Mouse (Mus musculus) A20 (cell line): ENCODE measurements around the gene Zbtb8os.

Source experiments
- DNase-seq: peaks from one replicate; pipeline ENCODE4 v3.0.0-alpha.2; 2011; ENCODE audit warnings: low read depth, low spot score

The Zbtb8os gene

DNA sequence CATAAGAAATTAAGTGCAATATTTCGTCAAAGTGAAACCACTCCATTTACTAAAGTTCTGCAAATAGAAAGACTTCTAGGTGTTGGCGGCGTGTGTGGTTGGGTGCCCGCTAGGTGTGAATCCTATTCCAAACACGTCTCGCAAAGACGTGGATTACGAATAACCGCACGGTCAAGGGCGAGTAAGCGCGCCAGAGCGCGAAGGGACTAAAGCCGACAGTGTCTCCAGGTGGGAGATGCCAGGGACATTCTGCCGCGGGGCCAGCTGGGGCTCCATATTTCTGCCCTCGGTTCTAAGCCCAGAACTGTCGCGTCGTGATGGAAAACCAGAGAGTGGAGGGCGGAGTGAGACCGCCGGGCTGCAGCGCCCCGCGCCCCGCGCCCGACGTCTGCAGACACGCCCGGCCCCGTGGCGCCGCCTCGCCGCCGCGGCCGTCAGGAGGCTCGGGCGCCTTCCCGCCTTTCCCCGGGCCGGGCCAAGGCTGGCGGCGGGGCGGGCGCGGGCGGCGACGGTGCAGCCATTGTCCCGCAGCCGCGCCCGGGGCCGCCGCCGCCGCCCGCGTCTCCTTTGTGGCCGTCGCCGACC, 41.6 kb downstream of the Zbtb8os start:
- peak; percentile 55 for DNase-seq

DNA sequence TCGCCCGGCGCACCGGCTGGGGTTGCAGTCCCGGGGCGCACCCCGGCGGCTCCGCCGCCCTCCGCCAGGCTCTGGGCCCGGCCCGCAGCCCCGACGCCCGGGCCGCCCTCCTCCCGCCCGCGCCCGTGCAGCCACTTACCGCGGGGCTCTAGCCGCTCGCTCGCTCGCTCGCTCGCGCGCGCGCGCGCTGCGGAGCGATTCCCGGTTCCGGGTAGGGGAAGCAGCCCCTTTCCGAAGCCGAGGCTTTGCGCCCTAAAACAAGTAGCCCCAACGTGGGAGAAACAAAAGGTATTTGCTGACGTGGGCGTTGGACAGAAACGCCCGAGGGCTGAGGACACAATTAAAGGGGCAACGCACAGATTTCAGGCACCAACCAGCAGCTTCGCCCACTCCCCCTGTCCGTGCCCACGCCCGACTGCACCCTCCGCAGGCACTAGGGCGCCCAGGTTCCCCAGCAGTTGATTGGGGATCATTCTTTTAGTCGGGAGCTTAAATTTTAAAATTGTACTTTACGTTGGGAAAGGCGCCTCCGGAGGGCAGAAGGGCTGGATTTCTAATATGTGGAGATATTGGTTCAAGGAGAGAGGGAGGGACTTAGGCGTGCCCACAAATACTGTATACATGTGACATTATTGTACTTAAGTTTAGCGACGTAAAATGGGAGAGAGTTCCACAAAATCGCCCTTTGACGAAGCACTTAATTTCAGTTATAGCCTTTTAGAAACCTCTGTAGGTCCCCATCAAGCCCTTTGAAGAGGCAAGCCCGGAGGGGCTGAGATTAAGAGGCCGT, 42.3 kb downstream of the Zbtb8os start, which contains the start of gene Zbtb8a:
Gene Zbtb8a (minus strand): TSS at position 516 of the 790 bp plus-strand sequence.
- DNase-seq, result peak; percentile 43

DNA sequence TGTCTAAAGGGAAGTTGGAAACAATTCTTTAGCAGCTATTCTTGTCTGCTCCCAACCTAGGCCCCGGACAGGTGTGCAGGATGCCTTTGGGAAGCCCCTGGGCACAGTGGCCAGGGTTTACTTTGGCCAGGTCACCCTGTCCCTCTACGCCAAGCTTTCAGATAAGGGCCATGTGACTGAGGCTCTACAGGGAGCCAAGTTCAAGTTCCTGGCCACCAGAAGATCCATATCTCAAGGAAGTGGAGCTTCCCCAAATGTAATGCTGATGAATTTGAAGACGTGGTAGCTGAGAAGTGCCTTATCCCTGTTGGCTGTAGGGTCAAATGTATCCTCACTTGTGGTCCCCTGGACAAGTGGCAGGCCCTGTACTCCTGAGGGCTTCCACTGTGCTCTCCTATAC, 44.3 kb downstream of the Zbtb8os start:
- no peak for DNase-seq

DNA sequence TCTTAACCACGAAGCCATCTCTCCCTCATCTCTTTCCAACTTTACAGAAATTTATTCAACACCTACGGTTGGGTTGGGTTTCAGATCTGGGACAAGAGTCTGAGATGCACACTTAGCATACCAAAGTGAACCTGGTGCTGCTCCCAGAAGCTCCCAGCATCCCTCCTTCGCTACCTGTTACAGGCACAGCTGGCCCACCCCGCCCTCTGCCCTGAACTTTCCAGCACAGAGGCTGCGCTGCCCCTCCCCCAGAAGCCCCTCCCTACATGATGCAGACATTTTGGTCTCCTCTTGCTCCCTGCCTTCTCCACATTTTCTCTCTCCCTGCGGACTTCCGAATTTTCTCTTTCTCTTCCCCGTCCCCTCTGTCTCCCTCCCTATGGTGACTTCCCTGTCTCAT, 45.7 kb downstream of the Zbtb8os start:
- no peak for DNase-seq

DNA sequence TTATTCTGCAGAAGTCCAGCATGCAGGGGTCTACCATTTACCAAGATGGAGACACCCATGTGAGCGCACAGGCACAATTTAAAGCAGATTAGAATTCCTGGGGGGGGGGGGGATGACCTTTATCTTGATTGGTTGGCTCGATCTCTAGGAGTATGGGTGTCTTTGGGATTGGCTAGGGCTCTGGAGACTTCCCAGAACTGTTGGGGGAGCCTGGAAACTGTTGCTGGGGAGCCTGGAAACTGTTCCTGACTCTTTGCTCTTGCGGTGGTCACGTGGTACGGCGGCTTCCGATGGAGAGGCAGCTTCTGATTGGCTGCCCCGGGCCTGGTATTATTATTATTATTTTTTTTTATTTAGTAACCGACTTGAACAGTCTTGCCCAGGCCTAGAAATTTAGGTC, 46.5 kb downstream of the Zbtb8os start:
- no peak for DNase-seq

DNA sequence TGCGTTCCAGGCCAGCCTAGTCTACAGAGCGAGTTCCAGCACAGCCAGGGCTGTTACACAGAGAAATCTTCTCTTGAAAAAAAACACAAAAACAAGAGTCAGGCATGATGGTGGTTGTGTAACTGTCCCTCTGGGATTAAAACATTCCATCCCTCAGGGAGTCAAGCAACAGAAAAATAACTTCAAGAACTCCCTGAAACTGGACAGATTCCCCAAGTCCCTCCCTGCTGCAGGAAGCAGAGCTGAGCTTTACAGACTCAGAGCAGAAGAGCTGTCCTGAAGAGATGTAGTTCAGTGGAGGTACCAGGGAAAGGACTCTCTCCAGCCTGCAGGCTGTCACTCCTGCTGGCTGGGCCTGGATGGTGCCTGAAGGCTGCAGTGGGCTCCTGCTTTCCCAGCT, 47.0 kb downstream of the Zbtb8os start:
- DNase-seq, result no peak

DNA sequence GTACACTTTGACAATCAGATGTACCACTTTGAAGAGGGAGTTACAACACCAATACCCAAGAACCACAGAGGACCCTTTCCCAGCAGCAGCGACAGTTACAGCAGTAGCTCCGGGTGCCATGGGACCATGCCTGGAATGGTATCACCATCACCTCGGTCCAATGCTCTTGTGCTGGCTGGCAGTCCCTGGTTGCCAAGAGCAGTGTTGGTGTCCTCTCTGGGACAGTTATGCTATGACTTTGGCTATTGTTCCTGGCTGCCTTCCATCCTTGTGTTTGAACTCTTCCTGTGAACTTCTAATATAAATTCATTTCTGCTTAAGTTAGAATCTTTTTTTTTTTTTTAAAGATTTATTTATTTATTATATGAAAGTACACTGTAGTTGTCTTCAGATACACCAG, 48.1 kb downstream of the Zbtb8os start:
- DNase-seq, result no peak

DNA sequence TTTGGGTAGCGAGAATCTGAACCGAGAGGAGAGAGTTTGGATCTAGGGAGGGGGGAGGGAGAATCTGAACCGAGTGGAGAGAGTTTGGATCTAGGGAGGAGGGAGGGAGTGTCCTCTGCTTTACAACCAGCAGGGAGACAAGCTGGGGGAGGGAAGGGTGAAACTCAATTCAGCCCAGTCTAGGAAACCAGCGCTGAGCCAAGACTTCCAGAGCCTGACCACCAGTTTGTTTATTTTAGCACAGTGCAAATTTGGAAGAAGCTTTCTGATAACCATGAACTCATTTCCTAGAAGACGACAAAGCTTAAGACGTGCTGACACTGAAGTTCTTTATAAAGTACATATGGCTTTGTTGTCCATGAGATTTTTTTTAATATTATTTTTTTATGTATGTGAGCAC, 48.9 kb downstream of the Zbtb8os start:
- no peak for DNase-seq

DNA sequence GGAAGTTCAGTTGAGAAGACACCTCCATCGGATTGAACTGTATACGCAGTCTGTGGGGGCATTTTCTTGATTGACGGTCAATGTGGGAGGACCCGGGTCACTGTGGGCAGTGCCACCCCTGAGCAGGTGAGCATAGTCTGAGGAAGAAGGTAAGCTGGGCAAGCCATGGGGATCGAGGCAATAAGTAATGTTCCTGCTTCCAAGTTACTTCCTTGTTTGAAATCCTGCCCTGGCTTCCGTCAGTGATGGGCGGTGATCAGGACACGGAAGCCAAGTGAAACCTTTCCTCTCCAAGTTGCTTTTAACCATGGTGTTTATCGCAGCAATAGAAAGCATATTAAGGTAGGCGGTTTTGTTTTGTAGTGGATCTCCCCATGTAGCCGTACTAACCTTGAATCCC, 50.2 kb downstream of the Zbtb8os start:
- DNase-seq, result no peak

DNA sequence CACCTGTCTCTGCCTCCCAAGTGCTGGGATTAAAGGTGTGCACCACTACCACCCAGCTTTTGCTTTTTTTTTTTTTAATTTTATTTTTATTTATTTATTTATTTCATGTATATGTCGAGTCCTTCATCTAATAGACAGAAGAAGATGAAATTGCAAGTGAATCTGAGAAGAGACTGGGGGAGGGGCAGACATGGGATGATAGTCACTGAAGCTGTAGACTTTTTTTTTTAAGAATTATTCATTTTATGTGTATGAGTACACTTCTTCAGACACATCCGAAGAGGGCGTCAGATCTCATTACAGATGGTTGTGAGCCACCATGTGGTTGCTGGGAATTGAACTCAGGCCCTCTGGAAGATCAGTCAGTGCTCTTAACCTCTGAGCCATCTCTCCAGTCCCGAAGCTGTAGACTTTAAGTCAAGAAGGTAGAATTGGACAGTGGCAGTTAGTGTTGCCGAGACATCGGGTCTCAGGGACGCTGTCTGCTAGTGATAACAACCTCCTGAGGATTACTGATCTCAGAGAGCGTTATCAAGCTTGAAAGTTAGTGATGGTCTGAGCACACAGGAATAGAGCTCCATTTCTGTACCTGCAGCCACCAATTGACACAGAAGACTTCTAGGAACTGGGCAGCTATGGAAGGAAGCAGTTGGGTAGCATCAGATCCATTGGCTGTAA, 50.9 kb downstream of the Zbtb8os start:
- no peak for DNase-seq

DNA sequence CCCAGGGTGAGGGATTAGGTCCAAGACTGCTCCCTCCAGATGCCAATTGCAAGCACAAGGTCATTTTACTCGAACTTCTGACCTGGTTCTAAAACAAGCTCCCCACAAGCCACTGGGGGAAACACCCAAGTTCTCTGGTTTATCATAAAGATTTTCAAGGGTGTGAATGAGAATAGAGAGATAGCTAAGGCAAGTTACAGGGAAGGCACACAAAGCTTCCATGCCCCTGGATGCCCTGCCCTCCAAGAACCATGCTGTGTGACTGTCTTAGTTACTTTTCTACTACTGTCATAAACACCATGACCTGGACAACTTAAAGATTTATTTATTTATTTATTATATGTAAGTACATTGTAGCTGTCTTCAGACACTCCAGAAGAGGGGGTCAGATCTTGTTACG, 51.5 kb downstream of the Zbtb8os start:
- DNase-seq, result no peak

DNA sequence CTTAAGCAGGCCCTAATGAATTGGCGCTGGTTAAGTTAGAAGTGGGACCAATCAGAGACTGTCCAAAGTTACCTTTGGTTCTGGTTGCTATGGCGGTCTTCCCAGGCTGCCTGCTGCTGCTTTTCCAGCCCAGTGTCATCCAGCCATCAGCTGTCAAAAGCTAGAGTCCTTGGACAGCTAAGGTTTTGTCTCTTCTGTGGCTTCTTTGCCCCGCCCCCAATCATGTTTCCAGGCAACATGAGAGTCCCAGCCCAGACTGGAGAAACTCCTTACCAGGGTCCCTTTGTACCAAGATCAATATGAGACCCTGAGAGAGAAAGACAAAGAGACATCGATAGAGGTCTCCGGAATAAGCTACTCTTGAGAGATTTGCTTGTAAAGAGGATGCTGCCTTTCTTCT, 52.9 kb downstream of the Zbtb8os start:
- no peak for DNase-seq

DNA sequence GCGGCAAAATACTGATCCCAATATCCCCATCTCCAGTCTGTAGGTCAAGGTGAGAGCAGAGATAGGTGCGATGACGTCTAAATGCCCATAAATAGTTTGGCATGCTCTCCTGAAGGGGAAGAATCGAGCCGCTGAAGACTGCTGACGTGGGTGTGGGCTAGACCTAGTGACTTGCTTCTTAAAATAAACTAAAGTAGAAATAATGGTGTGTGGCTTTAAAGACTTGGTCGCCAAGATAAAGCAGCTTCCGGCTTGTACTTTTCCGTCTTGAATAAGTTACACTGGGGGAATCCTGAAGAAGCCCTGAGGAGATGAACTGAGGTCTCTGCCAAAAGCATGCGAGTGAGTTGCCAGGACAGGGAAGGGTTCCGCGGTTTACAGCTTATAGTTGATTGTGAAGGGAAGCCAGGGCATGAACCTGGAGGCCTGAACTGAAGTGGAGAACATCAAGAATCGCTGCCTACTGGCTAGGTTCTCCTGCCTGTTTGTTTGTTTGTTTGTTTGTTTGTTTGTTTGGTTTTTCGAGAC, 54.8 kb downstream of the Zbtb8os start:
- DNase-seq, result no peak

DNA sequence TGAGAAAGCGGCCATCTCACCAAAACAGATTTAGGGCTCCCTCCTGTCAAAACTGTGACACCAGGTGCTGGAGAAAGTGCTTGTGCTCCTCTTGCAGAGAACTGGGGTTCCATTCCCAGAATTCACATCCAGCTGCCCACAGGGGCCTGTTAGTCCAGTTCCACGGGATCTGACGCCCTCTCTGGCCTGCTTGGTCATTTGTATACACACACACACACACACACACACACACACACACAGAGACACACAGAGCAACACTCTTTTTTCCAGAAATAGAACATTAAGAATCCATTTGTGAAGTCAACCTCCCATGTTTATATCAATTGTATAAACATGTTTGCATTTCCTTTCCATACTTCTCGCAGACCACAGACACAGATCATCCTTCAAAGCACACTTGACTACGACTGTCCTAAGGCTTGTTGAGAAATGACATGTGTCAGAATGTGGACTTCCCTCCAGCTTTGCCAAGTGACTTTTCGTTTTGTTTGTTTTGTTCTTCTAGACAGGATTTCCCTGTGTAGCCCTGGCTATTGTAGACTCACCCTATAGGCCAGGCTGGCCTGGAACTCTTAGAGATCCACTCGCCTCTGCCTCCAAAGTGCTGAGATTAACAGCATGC, 55.6 kb downstream of the Zbtb8os start:
- no peak for DNase-seq

DNA sequence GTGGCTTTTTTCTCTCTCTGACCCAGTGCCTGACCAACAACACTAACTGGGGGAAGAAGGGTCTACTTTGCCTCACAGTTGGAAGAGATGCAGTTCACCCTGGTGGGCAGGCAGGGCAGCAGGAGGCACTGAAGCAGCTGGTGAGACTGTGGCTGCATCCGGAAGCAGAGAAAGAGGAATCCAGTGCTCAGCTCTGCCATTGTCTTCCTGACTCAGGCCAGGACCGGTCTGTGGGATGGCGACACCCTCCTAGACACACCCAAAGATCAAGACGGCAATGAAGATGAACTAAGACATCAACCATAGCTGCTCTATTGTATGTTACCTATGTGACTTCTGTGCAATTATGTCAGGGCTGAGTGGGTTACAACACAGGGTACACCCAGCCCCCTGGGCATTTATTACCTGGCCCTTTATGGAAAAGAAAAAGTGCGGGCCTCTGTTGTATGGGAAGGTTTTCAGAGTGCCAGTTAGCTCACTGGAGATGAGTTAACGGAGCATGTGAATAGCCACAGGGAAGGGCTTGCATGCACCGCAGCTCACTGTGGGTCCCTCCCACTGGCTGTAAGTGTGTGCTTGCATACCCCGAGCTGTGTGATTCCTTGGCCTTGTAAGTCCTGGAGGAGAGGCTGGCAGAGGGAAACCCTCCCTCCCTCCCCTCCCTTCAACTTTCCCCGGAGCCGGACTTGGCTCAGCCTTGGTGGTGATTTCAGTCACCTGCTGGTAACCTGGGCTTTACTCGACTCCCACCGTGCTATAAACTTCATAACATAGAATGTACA, 58.8 kb downstream of the Zbtb8os start:
- DNase-seq, result no peak

DNA sequence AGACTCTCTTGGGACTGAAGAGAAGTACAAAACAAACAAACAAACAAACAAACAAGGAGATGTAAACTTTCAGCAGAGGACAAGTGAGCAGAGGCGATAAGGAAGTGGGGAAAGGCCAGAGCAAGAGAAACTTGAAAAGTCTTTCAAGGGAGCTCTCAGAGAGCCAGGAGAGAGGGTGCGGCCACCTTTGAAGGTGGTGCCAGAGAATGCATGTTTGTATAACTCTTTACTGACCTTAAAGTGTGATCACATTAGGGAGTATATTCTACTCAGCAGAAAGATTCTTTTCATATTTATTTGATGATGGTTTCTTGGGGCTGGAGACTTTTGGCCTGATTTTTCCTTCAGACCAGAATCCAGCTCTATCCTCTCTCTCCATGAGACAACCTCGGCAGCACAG, 61.5 kb downstream of the Zbtb8os start:
- DNase-seq, result no peak

DNA sequence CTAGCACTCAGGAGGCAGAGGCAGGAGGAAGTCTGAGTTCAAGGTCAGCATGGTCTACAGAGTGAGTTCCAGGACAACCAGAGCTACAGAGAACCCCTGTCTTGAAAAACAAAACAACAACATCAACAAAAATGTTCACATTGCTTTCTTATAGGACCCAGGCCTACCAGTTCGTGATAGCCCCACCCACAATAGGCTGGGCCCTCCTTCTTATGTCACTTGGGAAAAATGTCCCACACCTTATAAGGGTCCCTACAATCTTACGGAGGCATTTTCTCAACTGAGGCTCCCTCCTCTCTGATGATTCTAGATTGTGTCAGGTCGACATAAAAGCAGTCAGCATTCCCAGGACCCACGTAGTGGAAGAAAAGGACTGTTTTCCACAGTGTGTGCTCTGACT, 64.3 kb downstream of the Zbtb8os start:
- DNase-seq, result no peak
